Mouse (Mus musculus) liver, embryonic 14.5 days (tissue): Measurements from ENCODE around the gene Dapk3. TPM values are rescaled to one million over a fixed set of nuclear protein-coding genes. Genes with fewer than 3 reads are reported as not detected.
A peak's percentile ranks its signal among the peaks of the same experiment; 100 is the strongest.
"Not testable (repeated sequence)": the region's sequence is repeated elsewhere in the genome, so short reads cannot be mapped to it uniquely, and the experiment has no call there.

Experiments
- ATAC-seq: fragments of 200-750 bp; cut with Nextera tagmentation; 2 replicates; pipeline ENCODE4 v1.8.0; 2017; ENCODE audit warnings: moderate number of reproducible peaks, mild to moderate bottlenecking, moderate library complexity; ENCODE audit not compliant: insufficient read depth
- DNase-seq, 3 experiments: peaks; one replicate each; pipeline ENCODE4 v3.0.0-alpha.2; 2012 to 2013; ENCODE audit warnings: low read depth in 3 of 3, low spot score in 3 of 3
- H3K27ac ChIP-seq: fragments of 300-500 bp; sonication (generic); 2 replicates; pipeline ENCODE4 v1.5.1; 2014; ENCODE audit warnings: moderate library complexity, mild to moderate bottlenecking, control low read depth, inconsistent platforms
- H3K27me3 ChIP-seq: fragments of 300-500 bp; sonication (generic); 2 replicates; pipeline ENCODE4 v1.6.1; 2014; ENCODE audit warnings: mild to moderate bottlenecking, low read length, moderate library complexity; ENCODE audit not compliant: control insufficient read depth, insufficient read depth
- H3K36me3 ChIP-seq: fragments of 300-500 bp; sonication (generic); replicated peaks from 2 replicates; pipeline ENCODE4 v1.6.1; 2014; ENCODE audit warnings: low read depth; ENCODE audit not compliant: control insufficient read depth, insufficient read depth
- H3K4me1 ChIP-seq, 2 experiments: fragments of 200-500 bp in 1 of 2; fragments of 300-500 bp in 1 of 2; sonication (generic) in 1 of 2; replicated peaks; 2 replicates each; pipeline ENCODE4 v1.6.1; 2012 to 2014; ENCODE audit warnings: antibody characterized with exemption in 1 of 2, inconsistent platforms in 1 of 2, low read length in 1 of 2; ENCODE audit not compliant: control insufficient read depth in 2 of 2, insufficient read depth in 2 of 2
- H3K4me2 ChIP-seq: fragments of 300-500 bp; sonication (generic); 2 replicates; pipeline ENCODE4 v1.6.1; 2014; ENCODE audit warnings: low read depth, mild to moderate bottlenecking, control low read depth, moderate library complexity
- H3K4me3 ChIP-seq, 2 experiments: fragments of 200-500 bp in 1 of 2; fragments of 300-500 bp in 1 of 2; sonication (generic) in 1 of 2; 2 replicates each; pipeline ENCODE4 v1.5.1; 2012 to 2014; ENCODE audit warnings: low read depth in 2 of 2, low read length in 2 of 2, mild to moderate bottlenecking in 2 of 2, control low read depth in 1 of 2, inconsistent platforms in 1 of 2, moderate library complexity in 1 of 2; ENCODE audit not compliant: insufficient read depth in 1 of 2
- H3K9ac ChIP-seq: fragments of 300-500 bp; sonication (generic); replicated peaks from 2 replicates; pipeline ENCODE4 v1.6.1; 2014; ENCODE audit warnings: mild to moderate bottlenecking, control low read depth, moderate library complexity
- H3K9me3 ChIP-seq: fragments of 300-500 bp; sonication (generic); 2 replicates; pipeline ENCODE4 v1.6.1; 2016; ENCODE audit warnings: low read length, mixed read lengths; ENCODE audit not compliant: control insufficient read depth
- CTCF ChIP-seq: IDR thresholded peaks from 2 replicates; pipeline ENCODE4 v1.5.1; 2016; ENCODE audit warnings: antibody characterized with exemption, low read depth, control low read depth
- EP300 ChIP-seq: IDR thresholded peaks from 2 replicates; pipeline ENCODE4 v1.6.1; 2016; ENCODE audit warnings: antibody characterized with exemption, low read depth
- WGBS: fragments of 180-500 bp; shearing (Covaris S2); extraction: QIAGEN DNeasy Blood & Tissue Kit; methylation state at CpG from one replicate; pipeline ENCODE4 v1.1.7; 2014; ENCODE audit not compliant: insufficient replicate concordance; 5-methylcytosine and 5-hydroxymethylcytosine counted together
- polyA plus RNA-seq, 2 experiments: library from polyadenylated mRNA; depleted of rRNA in 1 of 2; stranded (reverse) in 1 of 2; unstranded in 1 of 2; fragments of >200 nt; fragmentation: Nextera tagmentation in 1 of 2; extraction: Ambion mirVana in 1 of 2; gene quantifications; 2 replicates each; pipeline versions ENCODE4 v1.2.1 to v1.2.3; 2012 to 2014

The Dapk3 gene
- polyA plus RNA-seq, 2 experiments: 13.0 to 17.6 TPM

- DNase-seq (no peak), ATAC-seq (no peak)
- Histone ChIP-seq H3K9ac (no peak overlapping the region), H3K9me3 (no peaks in the 10 kb centered on the region), H3K27me3 (no peaks in the 10 kb centered on the region), H3K4me3 (no peak overlapping the region), H3K4me2 (peak overlapping the region; percentile 89; the same call in 1 of the 2 replicates), H3K27ac (no peak overlapping the region; the same call in 1 of the 2 replicates), H3K36me3 (peaks cover 52% of the 10 kb centered on the region), H3K4me1 (peaks cover 7 to 18% of the 10 kb centered on the region in 2 experiments)
- TF ChIP-seq EP300: no peak
- 90% methylated on average over 11 of the region's 11 CpGs for WGBS
These were observed 3.9 kb upstream of the Dapk3 start for GRCm38 (mm10) chr10:81178927-81179326.

- Histone ChIP-seq H3K36me3 (peaks cover 58% of the 10 kb centered on the region), H3K4me3 (no peak overlapping the region), H3K27me3 (no peaks in the 10 kb centered on the region), H3K9ac (no peak overlapping the region), H3K27ac (no peak overlapping the region), H3K9me3 (no peaks in the 10 kb centered on the region), H3K4me2 (no peak overlapping the region; the same call in 1 of the 2 replicates), H3K4me1 (peaks cover 7 to 18% of the 10 kb centered on the region in 2 experiments)
- WGBS: 85% methylated on average over 32 of the region's 32 CpGs
- TF ChIP-seq EP300 (no peak), CTCF (peak; percentile 48)
- DNase-seq (no peak), ATAC-seq (no peak)
These were observed 3.1 kb upstream of the Dapk3 start for GRCm38 (mm10) chr10:81179451-81180342.

- TF ChIP-seq CTCF: no peak
- no peak for TF ChIP-seq EP300
- ATAC-seq: no peak
- H3K9me3 ChIP-seq: no peaks in the 10 kb centered on the region
- no peak overlapping the region for H3K27ac ChIP-seq
- H3K4me2 ChIP-seq: no peak overlapping the region
- H3K4me3 ChIP-seq: no peak overlapping the region
- H3K27me3 ChIP-seq: no peaks in the 10 kb centered on the region
- WGBS: 87% methylated on average over 13 of the region's 13 CpGs
- H3K36me3 ChIP-seq: peaks cover 60% of the 10 kb centered on the region
- H3K4me1 ChIP-seq: peaks cover 2 to 9% of the 10 kb centered on the region in 2 experiments
- no peak overlapping the region for H3K9ac ChIP-seq
- no peak for DNase-seq
These were observed 1.9 kb upstream of the Dapk3 start for GRCm38 (mm10) chr10:81180946-81181345.

GRCm38 (mm10) chr10:81181860-81182259 lies 945 bp upstream of the Dapk3 start:
- not testable (repeated sequence) for DNase-seq, H3K27ac ChIP-seq, H3K4me2 ChIP-seq, H3K4me1 ChIP-seq, H3K9ac ChIP-seq, H3K4me3 ChIP-seq, H3K9me3 ChIP-seq, H3K27me3 ChIP-seq, ATAC-seq
- H3K36me3 ChIP-seq: peaks cover 60% of the 10 kb centered on the region
- WGBS: 78% methylated on average over 12 of the region's 12 CpGs

- WGBS: 69% methylated on average over 5 of the region's 5 CpGs
- Histone ChIP-seq H3K4me3 (peak within 1 kb of the TSS; percentile 65 to 68), H3K36me3 (peaks cover 42% of the 10 kb centered on the region), H3K4me1 (peaks cover 2 to 7% of the 10 kb centered on the region in 2 experiments; a peak in 3 of 4 replicates), H3K27me3 (no peaks in the 10 kb centered on the region), H3K9ac (peak within 1 kb of the TSS; percentile 60), H3K9me3 (no peaks in the 10 kb centered on the region), H3K27ac (no peak within 1 kb of the TSS; the same call in 1 of the 2 replicates), H3K4me2 (peak within 1 kb of the TSS; percentile 70)
- ATAC-seq (no peak), DNase-seq (no peak)
- TF ChIP-seq CTCF (no peak), EP300 (no peak)
These were observed 1.0 kb downstream of the Dapk3 start, which contains the start of gene 4930442H23Rik for GRCm38 (mm10) chr10:81183805-81184204. Gene 4930442H23Rik (minus strand): TSS chr10:81183849.
